23 mouse cellular contexts compared by ENCODE assay signal in the genomic region with DNA sequence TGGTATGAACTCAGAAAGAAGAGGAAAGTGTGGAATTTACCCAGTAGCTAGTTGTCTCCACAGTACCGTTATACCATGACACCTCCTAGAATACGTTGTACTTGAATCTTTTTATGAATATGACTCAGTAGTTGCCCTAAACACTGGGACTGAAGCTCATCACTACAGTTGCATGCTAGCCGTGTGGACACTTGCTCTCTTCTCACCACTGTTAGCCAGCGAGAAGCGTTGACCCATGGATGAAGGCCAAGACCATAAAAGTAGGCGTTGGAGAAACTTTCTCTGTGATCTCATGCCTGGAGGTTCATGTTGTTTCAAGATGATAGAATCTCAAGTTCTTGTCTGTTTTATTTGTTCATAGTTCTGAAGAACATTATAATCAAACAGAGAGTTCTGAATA.
A peak's percentile ranks its signal among the peaks of the same experiment; 100 is the strongest.
DNase-seq lines count a peak whose midpoint lies in the region; ATAC-seq and TF ChIP-seq lines count a peak whose summit lies in the region.
"Had no signal": no experiment of that assay in that cellular context is flagged by ENCODE, and none has a peak within 500 bp of the region (broad histone marks: within the 10 kb centered on the region; RNA-seq: fewer than 3 reads in every experiment).

No protein-coding gene starts in this region.

- H3K4me2 ChIP-seq in kidney, postnatal 0 days (ENCODE audit: low read length) = no peak overlapping the region
- H3K4me2 ChIP-seq in lung, postnatal 0 days (replicated peaks; ENCODE audit: low read depth, low read length) = no peak overlapping the region
- no peak overlapping the region for H3K4me2 ChIP-seq in intestine, embryonic 16.5 days (ENCODE audit: low read depth, low read length)
- H3K4me2 ChIP-seq: forebrain, embryonic 13.5 days; heart, embryonic 15.5 days; hindbrain, embryonic 15.5 days; intestine, embryonic 15.5 days; neural tube, embryonic 13.5 days had no signal

- no peak overlapping the region for H3K9ac ChIP-seq in kidney, postnatal 0 days (ENCODE audit: low read depth, low read length)
- no peak overlapping the region for H3K9ac ChIP-seq in lung, postnatal 0 days (replicated peaks; ENCODE audit: low read depth)
- no peak overlapping the region for H3K9ac ChIP-seq in intestine, embryonic 16.5 days (ENCODE audit: low read depth, low read length)
- H3K9ac ChIP-seq: forebrain, embryonic 13.5 days; heart, embryonic 15.5 days; hindbrain, embryonic 15.5 days; intestine, embryonic 15.5 days; neural tube, embryonic 13.5 days had no signal

- H3K4me1 ChIP-seq in kidney, postnatal 0 days (replicated peaks; ENCODE audit: insufficient read depth, low read length) = no peaks in the 10 kb centered on the region
- H3K4me1 ChIP-seq in lung, postnatal 0 days (ENCODE audit: insufficient read depth, low read depth, low read length) = no peaks in the 10 kb centered on the region
- no peaks in the 10 kb centered on the region for H3K4me1 ChIP-seq in intestine, embryonic 16.5 days (ENCODE audit: control insufficient read depth, insufficient read depth, low read length)
- H3K4me1 ChIP-seq: heart, embryonic 15.5 days; intestine, embryonic 15.5 days had no signal

- no peaks in the 10 kb centered on the region for H3K9me3 ChIP-seq in kidney, postnatal 0 days (replicated peaks; ENCODE audit: low read length)
- H3K9me3 ChIP-seq in lung, postnatal 0 days (ENCODE audit: low read length) = no peaks in the 10 kb centered on the region
- no peaks in the 10 kb centered on the region for H3K9me3 ChIP-seq in intestine, embryonic 16.5 days (ENCODE audit: control insufficient read depth, low read length)
- H3K9me3 ChIP-seq: forebrain, embryonic 13.5 days; heart, embryonic 15.5 days; hindbrain, embryonic 15.5 days; intestine, embryonic 15.5 days; neural tube, embryonic 13.5 days had no signal

- no peak overlapping the region for H3K27ac ChIP-seq in kidney, postnatal 0 days
- no peak overlapping the region for H3K27ac ChIP-seq in lung, postnatal 0 days (ENCODE audit: low read length)
- no peak overlapping the region for H3K27ac ChIP-seq in intestine, embryonic 16.5 days (ENCODE audit: low read length)
- H3K27ac ChIP-seq: forebrain, embryonic 13.5 days; heart, adult 2 months; heart, embryonic 15.5 days; hindbrain, embryonic 15.5 days; intestine, embryonic 15.5 days; macrophage; neural tube, embryonic 13.5 days had no signal

- TF ChIP-seq CTCF in kidney, postnatal 0 days (IDR thresholded peaks at IDR 0.05; ENCODE audit: low read depth) = no peak
- TF ChIP-seq CTCF in lung, postnatal 0 days (IDR thresholded peaks at IDR 0.05) = no peak

- H3K4me3 ChIP-seq in kidney, postnatal 0 days (replicated peaks; ENCODE audit: low read depth, low read length) = no peak overlapping the region
- H3K4me3 ChIP-seq in lung, postnatal 0 days (ENCODE audit: low read depth, low read length) = no peak overlapping the region
- H3K4me3 ChIP-seq in intestine, embryonic 16.5 days (ENCODE audit: low read length) = no peak overlapping the region
- H3K4me3 ChIP-seq: forebrain, embryonic 13.5 days; heart, adult 2 months; heart, embryonic 15.5 days; hindbrain, embryonic 15.5 days; intestine, embryonic 15.5 days; neural tube, embryonic 13.5 days had no signal

- TF ChIP-seq EP300 in lung, postnatal 0 days (IDR thresholded peaks at IDR 0.05) = no peak

- no peaks in the 10 kb centered on the region for H3K27me3 ChIP-seq in kidney, postnatal 0 days (ENCODE audit: insufficient read depth, low read length)
- no peaks in the 10 kb centered on the region for H3K27me3 ChIP-seq in lung, postnatal 0 days (replicated peaks; ENCODE audit: insufficient read depth, low read length)
- H3K27me3 ChIP-seq in intestine, embryonic 16.5 days (replicated peaks; ENCODE audit: control insufficient read depth, insufficient read depth, low read length) = no peaks in the 10 kb centered on the region
- H3K27me3 ChIP-seq: forebrain, embryonic 13.5 days; heart, embryonic 15.5 days; hindbrain, embryonic 15.5 days; intestine, embryonic 15.5 days; neural tube, embryonic 13.5 days had no signal

- peak; percentile 81 for DNase-seq in kidney, postnatal 0 days (ENCODE audit: low spot score)
- DNase-seq in kidney, adult 8-10 months = no peak
- peak; percentile 71 for DNase-seq in urinary bladder, postnatal 14 days (ENCODE audit: low spot score)
- no peak for DNase-seq in urinary bladder, adult 2 months (ENCODE audit: low spot score)
- no peak for DNase-seq in lung, postnatal 0 days (ENCODE audit: low spot score)
- peak; percentile 65 to 68 for DNase-seq in urinary bladder, postnatal 36 days (ENCODE audit: low spot score in 2 of 2)
- no peak for DNase-seq in MN1 (ENCODE audit: low spot score)
- DNase-seq: cerebellum, adult 2 months; gastrocnemius, postnatal 25 days; heart, adult 2 months; heart, postnatal 4 days; liver; midbrain, embryonic 14.5 days; spleen, adult 18-20 months; thymus, adult 18-20 months; thymus, postnatal 4 days had no signal

- no peak for ATAC-seq in kidney, postnatal 0 days (replicated peaks; ENCODE audit: low FRiP score, low read depth)
- ATAC-seq in lung, postnatal 0 days = peak; percentile 26; the same call in 1 of the 2 replicates
- no peak for ATAC-seq in intestine, embryonic 16.5 days
- ATAC-seq: forebrain, embryonic 13.5 days; intestine, embryonic 15.5 days had no signal

- no peaks in the 10 kb centered on the region for H3K36me3 ChIP-seq in kidney, postnatal 0 days (ENCODE audit: insufficient read depth, low read length)
- H3K36me3 ChIP-seq in lung, postnatal 0 days (ENCODE audit: insufficient read depth, low read length) = no peaks in the 10 kb centered on the region
- H3K36me3 ChIP-seq in intestine, embryonic 16.5 days (ENCODE audit: control insufficient read depth, insufficient read depth, low read length) = no peaks in the 10 kb centered on the region
- H3K36me3 ChIP-seq: heart, embryonic 15.5 days; hindbrain, embryonic 15.5 days; intestine, embryonic 15.5 days; neural tube, embryonic 13.5 days had no signal

- WGBS in kidney, postnatal 0 days = 65% methylated on average over 6 of the region's 6 CpGs
- WGBS in lung, postnatal 0 days = 62% methylated on average over 6 of the region's 6 CpGs
- 88% methylated on average over 6 of the region's 6 CpGs for WGBS in intestine, embryonic 16.5 days

Comparison
In these comparisons a context has a peak if more than half of its experiments do, and no peak if none do; other contexts are left out.
1. DNase-seq: peak in kidney, postnatal 0 days (single experiment), urinary bladder, postnatal 14 days (single experiment) and urinary bladder, postnatal 36 days (2 of 2); none in kidney, adult 8-10 months (0 of 2), urinary bladder, adult 2 months (single experiment), lung, postnatal 0 days (single experiment) and MN1 (single experiment).